In the genomic region with DNA sequence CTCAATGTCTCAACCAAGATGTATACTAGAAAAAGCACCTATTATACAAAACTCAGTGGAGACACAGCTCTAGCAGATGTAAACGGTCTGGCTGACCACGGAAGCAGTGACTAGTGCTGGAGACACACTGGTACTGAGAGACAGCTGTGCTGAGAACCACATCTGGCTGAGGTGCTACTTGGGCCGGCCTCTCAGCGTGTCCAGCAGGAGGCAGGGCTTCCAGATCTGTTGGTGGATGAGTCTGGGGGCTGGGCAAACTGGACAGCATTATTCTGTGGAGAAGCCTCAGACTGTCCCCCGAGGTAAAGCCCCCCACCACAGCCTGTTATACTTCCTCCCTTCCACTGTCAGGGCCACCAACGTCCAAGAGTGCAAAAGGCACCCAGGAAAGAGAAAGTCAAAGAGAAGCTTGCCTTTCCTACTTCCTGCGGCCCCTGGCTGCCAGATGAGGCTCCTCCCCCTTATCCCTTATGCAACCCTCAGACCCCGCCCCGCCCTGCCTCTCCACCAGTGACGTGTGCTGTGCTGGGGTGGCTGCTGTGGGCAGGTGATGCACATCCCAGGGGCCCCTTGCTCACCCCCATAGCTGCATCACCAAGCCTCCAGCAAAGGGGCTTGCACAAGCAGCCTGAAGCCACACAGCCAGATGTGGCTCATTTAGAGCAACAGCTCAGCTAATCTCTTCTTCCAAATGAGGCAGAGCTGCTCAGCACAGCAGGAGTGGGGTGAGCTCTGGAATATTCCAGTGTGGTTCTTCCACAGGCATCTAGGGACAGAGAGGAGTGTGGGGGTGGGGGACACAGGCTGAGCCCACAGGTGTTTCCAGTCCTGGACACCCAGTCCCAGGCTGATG, we compare ENCODE assay signal across 9 mouse cellular contexts. TPM values are rescaled to one million over a fixed set of nuclear protein-coding genes. Genes with fewer than 3 reads are reported as not detected.
A peak's percentile ranks its signal among the peaks of the same experiment; 100 is the strongest.
DNase-seq lines count a peak whose midpoint lies in the region; ATAC-seq and TF ChIP-seq lines count a peak whose summit lies in the region.
"Had no signal": no experiment of that assay in that cellular context is flagged by ENCODE, and none has a peak within 500 bp of the region (broad histone marks: within the 10 kb centered on the region; RNA-seq: fewer than 3 reads in every experiment).

No protein-coding gene starts in this region.

- 0 out of 2 replicates have a peak overlapping the region, but pooled peaks have one; percentile 1 for H3K4me2 ChIP-seq in hindbrain, embryonic 15.5 days
- H3K4me2 ChIP-seq in limb, embryonic 15.5 days = no peak overlapping the region
- no peak overlapping the region for H3K4me2 ChIP-seq in midbrain, embryonic 14.5 days (ENCODE audit: low read length)

- no peak for TF ChIP-seq CTCF in cerebellum, adult 2 months (IDR thresholded peaks at IDR 0.05; ENCODE audit: borderline replicate concordance, insufficient read depth, low read depth, low read length)

- H3K36me3 ChIP-seq in hindbrain, embryonic 15.5 days = no peaks in the 10 kb centered on the region
- H3K36me3 ChIP-seq in limb, embryonic 15.5 days = no peaks in the 10 kb centered on the region
- no peaks in the 10 kb centered on the region for H3K36me3 ChIP-seq in midbrain, embryonic 14.5 days (ENCODE audit: control insufficient read depth, insufficient read depth, low read length)

- H3K4me3 ChIP-seq in cerebellum, adult 2 months (replicated peaks; ENCODE audit: insufficient read depth, low read depth, low read length) = no peak overlapping the region
- H3K4me3 ChIP-seq in hindbrain, embryonic 15.5 days = no peak overlapping the region
- H3K4me3 ChIP-seq in limb, embryonic 15.5 days = no peak overlapping the region
- no peak overlapping the region for H3K4me3 ChIP-seq in midbrain, embryonic 14.5 days (replicated peaks; ENCODE audit: low read depth, low read length)

- peaks cover 41% of the 10 kb centered on the region for H3K4me1 ChIP-seq in cerebellum, adult 2 months (ENCODE audit: control insufficient read depth, insufficient read depth, low read length)
- peaks cover 48% of the 10 kb centered on the region for H3K4me1 ChIP-seq in hindbrain, embryonic 15.5 days (replicated peaks)
- peaks cover 41% of the 10 kb centered on the region for H3K4me1 ChIP-seq in limb, embryonic 15.5 days
- H3K4me1 ChIP-seq in midbrain, embryonic 14.5 days (ENCODE audit: control insufficient read depth, insufficient read depth, low read length) = peaks cover 10% of the 10 kb centered on the region

- WGBS in cerebellum, adult 2 months = 67% methylated on average over 10 of the region's 10 CpGs
- WGBS in hindbrain, embryonic 15.5 days = 29% methylated on average over 10 of the region's 10 CpGs
- 21% methylated on average over 10 of the region's 10 CpGs for WGBS in limb, embryonic 15.5 days
- WGBS in midbrain, embryonic 14.5 days = 24% methylated on average over 10 of the region's 10 CpGs

- no peak for TF ChIP-seq POLR2A in cerebellum, adult 2 months (IDR thresholded peaks at IDR 0.05; ENCODE audit: borderline replicate concordance, insufficient read depth, low read length)

- H3K9me3 ChIP-seq in hindbrain, embryonic 15.5 days = no peaks in the 10 kb centered on the region
- H3K9me3 ChIP-seq in limb, embryonic 15.5 days = no peaks in the 10 kb centered on the region
- H3K9me3 ChIP-seq in midbrain, embryonic 14.5 days (ENCODE audit: control insufficient read depth, low read length) = no peaks in the 10 kb centered on the region

- peak; percentile 46 for ATAC-seq in hindbrain, embryonic 15.5 days (ENCODE audit: low FRiP score, low read depth)
- no peak for ATAC-seq in limb, embryonic 15.5 days (ENCODE audit: insufficient number of reproducible peaks, low FRiP score, low TSS enrichment, low read depth)
- ATAC-seq in midbrain, embryonic 14.5 days (ENCODE audit: low FRiP score, low TSS enrichment) = no peak

- H3K9ac ChIP-seq in hindbrain, embryonic 15.5 days = no peak overlapping the region
- no peak overlapping the region for H3K9ac ChIP-seq in limb, embryonic 15.5 days
- H3K9ac ChIP-seq in midbrain, embryonic 14.5 days (replicated peaks; ENCODE audit: low read length) = no peak overlapping the region

- no peaks in the 10 kb centered on the region for H3K27me3 ChIP-seq in cerebellum, adult 2 months (ENCODE audit: control insufficient read depth, insufficient read depth, low read length)
- H3K27me3 ChIP-seq in hindbrain, embryonic 15.5 days = no peaks in the 10 kb centered on the region
- no peaks in the 10 kb centered on the region for H3K27me3 ChIP-seq in limb, embryonic 15.5 days
- H3K27me3 ChIP-seq in midbrain, embryonic 14.5 days (ENCODE audit: control insufficient read depth, insufficient read depth, low read length) = no peaks in the 10 kb centered on the region

- H3K27ac ChIP-seq in cerebellum, adult 2 months (ENCODE audit: insufficient read depth, low read length) = 0 out of 2 replicates have a peak overlapping the region, but pooled peaks have one; percentile 4
- H3K27ac ChIP-seq in hindbrain, embryonic 15.5 days (replicated peaks) = peak overlapping the region; percentile 34
- H3K27ac ChIP-seq in limb, embryonic 15.5 days = peak overlapping the region; percentile 57
- H3K27ac ChIP-seq in midbrain, embryonic 14.5 days (replicated peaks; ENCODE audit: low read depth, low read length) = peak overlapping the region; percentile 63

- DNase-seq in cerebellum, adult 2 months = no peak
- DNase-seq in cerebellum, postnatal 4 days (ENCODE audit: low spot score in 2 of 2) = no peak
- DNase-seq in adrenal gland, postnatal 14 days = peak; percentile 80
- peak; percentile 78 for DNase-seq in gastrocnemius, adult 18-20 months (ENCODE audit: low spot score)
- DNase-seq in midbrain, embryonic 14.5 days = peak; percentile 28
- DNase-seq in thymus, postnatal 10 days (ENCODE audit: low spot score in 2 of 2) = peak; percentile 88 to 89

RNA-seq across cellular contexts. Expression of gene Pdxk, which starts 7.1 kb away (rescaled TPM):
- polyA plus RNA-seq in cerebellum, adult 2 months (2012; rRNA removed) = 82.0 and 83.5 TPM in 2 replicates
- total RNA-seq in adrenal gland, postnatal 14 days (2021) = 21.5 and 26.2 TPM in 2 replicates
- total RNA-seq in gastrocnemius, adult 18-20 months (2021) = 1 to 10 TPM; 6.2 to 7.1 TPM
- 46.5 and 49.8 TPM in 2 replicates for polyA plus RNA-seq in hindbrain, embryonic 15.5 days (2015; fragmentation: Nextera tagmentation; extraction: Ambion mirVana)
- 11.9 and 13.1 TPM in 2 replicates for polyA plus RNA-seq in limb, embryonic 15.5 days (2015; fragmentation: Nextera tagmentation; extraction: Ambion mirVana)
- 22.6 and 23.7 TPM in 2 replicates for polyA plus RNA-seq in midbrain, embryonic 14.5 days (2014; fragmentation: Nextera tagmentation; extraction: Ambion mirVana)

RNA-seq across cellular contexts. Expression of gene Cstb, which starts 32.3 kb away (rescaled TPM):
- 112 and 120 TPM in 2 replicates for polyA plus RNA-seq in cerebellum, adult 2 months (2012; rRNA removed)
- total RNA-seq in adrenal gland, postnatal 14 days (2021) = 176 and 179 TPM in 2 replicates
- total RNA-seq in gastrocnemius, adult 18-20 months (2021) = 10 to 100 TPM; 10.1 to 17.7 TPM
- 90.9 and 95.0 TPM in 2 replicates for polyA plus RNA-seq in hindbrain, embryonic 15.5 days (2015; fragmentation: Nextera tagmentation; extraction: Ambion mirVana)
- 313 and 319 TPM in 2 replicates for polyA plus RNA-seq in limb, embryonic 15.5 days (2015; fragmentation: Nextera tagmentation; extraction: Ambion mirVana)
- polyA plus RNA-seq in midbrain, embryonic 14.5 days (2014; fragmentation: Nextera tagmentation; extraction: Ambion mirVana) = 100 and 102 TPM in 2 replicates

RNA-seq across cellular contexts. Expression of gene Rrp1, which starts 44.9 kb away (rescaled TPM):
- 596 and 620 TPM in 2 replicates for polyA plus RNA-seq in cerebellum, adult 2 months (2012; rRNA removed)
- 199 and 221 TPM in 2 replicates for total RNA-seq in adrenal gland, postnatal 14 days (2021)
- 10 to 100 TPM; 60.3 to 70.5 TPM for total RNA-seq in gastrocnemius, adult 18-20 months (2021)
- 402 and 403 TPM in 2 replicates for polyA plus RNA-seq in hindbrain, embryonic 15.5 days (2015; fragmentation: Nextera tagmentation; extraction: Ambion mirVana)
- 259 and 289 TPM in 2 replicates for polyA plus RNA-seq in limb, embryonic 15.5 days (2015; fragmentation: Nextera tagmentation; extraction: Ambion mirVana)
- polyA plus RNA-seq in midbrain, embryonic 14.5 days (2014; fragmentation: Nextera tagmentation; extraction: Ambion mirVana) = 305 and 353 TPM in 2 replicates

RNA-seq across cellular contexts. Expression of gene Olfr1358, which starts 59.5 kb away (rescaled TPM):
- polyA plus RNA-seq in cerebellum, adult 2 months (2012; rRNA removed) = not detected in 2 replicates
- not detected in 2 replicates for total RNA-seq in adrenal gland, postnatal 14 days (2021)
- not detected for total RNA-seq in gastrocnemius, adult 18-20 months (2021)
- not detected in 2 replicates for polyA plus RNA-seq in hindbrain, embryonic 15.5 days (2015; fragmentation: Nextera tagmentation; extraction: Ambion mirVana)
- not detected in 2 replicates for polyA plus RNA-seq in limb, embryonic 15.5 days (2015; fragmentation: Nextera tagmentation; extraction: Ambion mirVana)
- not detected in 2 replicates for polyA plus RNA-seq in midbrain, embryonic 14.5 days (2014; fragmentation: Nextera tagmentation; extraction: Ambion mirVana)
- total RNA-seq: layer of hippocampus, postnatal 10 days had no signal

Comparison
In these comparisons a context has a peak if more than half of its experiments do, and no peak if none do; other contexts are left out.
1. DNase-seq: peak in adrenal gland, postnatal 14 days (single experiment), gastrocnemius, adult 18-20 months (single experiment), midbrain, embryonic 14.5 days (single experiment) and thymus, postnatal 10 days (2 of 2); none in cerebellum, adult 2 months (0 of 2) and cerebellum, postnatal 4 days (0 of 2).
2. H3K27ac ChIP-seq: peak in every context shown above with its lines; median percentile 63 in midbrain, embryonic 14.5 days; 57 in limb, embryonic 15.5 days; 34 in hindbrain, embryonic 15.5 days; 4 in cerebellum, adult 2 months.